Mouse (Mus musculus): Measurements from ENCODE around the gene Efcab6. TPM values are rescaled to one million over a fixed set of nuclear protein-coding genes. Genes with fewer than 3 reads are reported as not detected.

Efcab6 gene
- total and polyA plus RNA-seq, 3 experiments, result not detected

DNA sequence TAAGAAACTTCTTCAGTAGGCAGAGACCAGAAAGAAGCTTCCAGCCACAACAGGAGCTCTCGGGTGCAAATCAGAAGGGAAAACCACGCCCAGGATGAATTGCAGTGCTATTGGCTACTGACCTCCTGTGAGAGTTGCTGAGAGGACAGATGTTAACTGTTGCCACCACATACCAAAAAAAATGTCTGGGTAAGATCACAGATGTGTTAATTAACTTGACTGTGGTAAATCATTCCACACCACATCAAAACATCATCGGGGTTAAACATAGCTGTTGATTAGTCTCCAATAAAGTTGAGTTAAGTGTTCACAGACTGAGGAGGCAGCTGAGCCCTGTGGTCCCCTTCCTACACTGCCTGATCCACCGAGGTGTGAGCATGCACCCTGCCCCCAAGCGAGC, 88.1 kb downstream of the Efcab6 start:
- Histone ChIP-seq H3K27ac (ENCODE audit: insufficient read depth, low read depth) (no peak overlapping the region), H3K27me3 (replicated peaks) (peaks cover 84% of the 10 kb centered on the region), H3K4me1 (ENCODE audit: control insufficient read depth in 1 of 2, insufficient read depth in 2 of 2) (no peaks in the 10 kb centered on the region), H3K4me3 (replicated peaks in 1 of 3; ENCODE audit: low read depth in 2 of 3, low read length in 2 of 3, poor library complexity in 1 of 3) (no peak overlapping the region), H3K36me3 (replicated peaks in 1 of 2; ENCODE audit: control insufficient read depth in 1 of 2, insufficient read depth in 1 of 2, low read length in 1 of 2) (no peaks in the 10 kb centered on the region), H3K4me2 (ENCODE audit: insufficient read depth, low read depth, poor library complexity, severe bottlenecking) (0 out of 2 replicates have a peak overlapping the region, but pooled peaks have one; percentile 18), H3K9ac (ENCODE audit: insufficient read depth, low read depth) (no peak overlapping the region), H3K79me2 (replicated peaks; ENCODE audit: control insufficient read depth, extremely low read depth, insufficient read depth, poor library complexity, severe bottlenecking) (no peaks in the 10 kb centered on the region), H3K9me3 (replicated peaks; ENCODE audit: low read length) (no peaks in the 10 kb centered on the region)
- dilution Hi-C loops (cut with MboI; ENCODE audit: extremely low pct_ligation_motif_present, extremely low pct_unique_long_range_greater_than_20kb, low sequenced_read_pairs) (no loop called here), in situ Hi-C loops (cut with MboI; ENCODE audit: low pct_ligation_motif_present, low pct_unique_long_range_greater_than_20kb, low sequenced_read_pairs) (no loop called here)
- DNase-seq (ENCODE audit: extremely low read depth), result no peak
- TF ChIP-seq ZC3H11A (IDR thresholded peaks at IDR 0.05; ENCODE audit: low read depth, low read length), result no peak
- TF ChIP-seq TCF12 (IDR thresholded peaks at IDR 0.05; ENCODE audit: low read depth, low read length), result no peak
- TF ChIP-seq ZKSCAN1 (IDR thresholded peaks at IDR 0.05; ENCODE audit: borderline replicate concordance, low read depth, low read length), result no peak
- no peak for TF ChIP-seq NRF1 (IDR thresholded peaks at IDR 0.05; ENCODE audit: low read depth, low read length)
- no peak for TF ChIP-seq SIN3A (IDR thresholded peaks at IDR 0.05; ENCODE audit: low read length)
- TF ChIP-seq CHD1 (IDR thresholded peaks at IDR 0.05; ENCODE audit: low read depth, low read length), result no peak
- TF ChIP-seq JUN (IDR thresholded peaks at IDR 0.05; ENCODE audit: insufficient read depth, low read depth, low read length), result no peak
- TF ChIP-seq MEF2A (IDR thresholded peaks at IDR 0.05; ENCODE audit: borderline replicate concordance, low read depth, low read length), result no peak
- no peak for TF ChIP-seq ELF1 (IDR thresholded peaks at IDR 0.05; ENCODE audit: low read depth, low read length)
- no peak for TF ChIP-seq BHLHE40 (IDR thresholded peaks at IDR 0.05; ENCODE audit: low read depth, low read length)

- peaks cover 0 to 5% of the 10 kb centered on the region in 2 experiments; a peak in 1 of 4 replicates for H3K4me1 ChIP-seq (ENCODE audit: control insufficient read depth in 1 of 2, insufficient read depth in 2 of 2)
- no peaks in the 10 kb centered on the region for H3K9me3 ChIP-seq (replicated peaks; ENCODE audit: low read length)
- no peaks in the 10 kb centered on the region for H3K36me3 ChIP-seq (replicated peaks in 1 of 2; ENCODE audit: control insufficient read depth in 1 of 2, insufficient read depth in 1 of 2, low read length in 1 of 2)
- DNase-seq (ENCODE audit: extremely low read depth), result no peak
- no peak overlapping the region for H3K4me2 ChIP-seq (ENCODE audit: insufficient read depth, low read depth, poor library complexity, severe bottlenecking)
- no peak overlapping the region for H3K4me3 ChIP-seq (replicated peaks in 1 of 3; ENCODE audit: low read depth in 2 of 3, low read length in 2 of 3, poor library complexity in 1 of 3)
- no peaks in the 10 kb centered on the region for H3K79me2 ChIP-seq (replicated peaks; ENCODE audit: control insufficient read depth, extremely low read depth, insufficient read depth, poor library complexity, severe bottlenecking)
- H3K27ac ChIP-seq (ENCODE audit: insufficient read depth, low read depth), result no peak overlapping the region
- H3K9ac ChIP-seq (ENCODE audit: insufficient read depth, low read depth), result no peak overlapping the region
- dilution Hi-C loops (cut with MboI; ENCODE audit: extremely low pct_ligation_motif_present, extremely low pct_unique_long_range_greater_than_20kb, low sequenced_read_pairs) (no loop called here), in situ Hi-C loops (cut with MboI; ENCODE audit: low pct_ligation_motif_present, low pct_unique_long_range_greater_than_20kb, low sequenced_read_pairs) (no loop called here)
- no peak for TF ChIP-seq SIN3A (IDR thresholded peaks at IDR 0.05; ENCODE audit: low read length)
- TF ChIP-seq RAD21 (IDR thresholded peaks at IDR 0.05; ENCODE audit: low read depth, low read length), result no peak
- no peak for TF ChIP-seq CHD2 (IDR thresholded peaks at IDR 0.05; ENCODE audit: low read length)
- peaks cover 83% of the 10 kb centered on the region for H3K27me3 ChIP-seq (replicated peaks)
These were observed 93.0 kb downstream of the Efcab6 start for GRCm38 (mm10) chr15:83972206-83972605.

DNA sequence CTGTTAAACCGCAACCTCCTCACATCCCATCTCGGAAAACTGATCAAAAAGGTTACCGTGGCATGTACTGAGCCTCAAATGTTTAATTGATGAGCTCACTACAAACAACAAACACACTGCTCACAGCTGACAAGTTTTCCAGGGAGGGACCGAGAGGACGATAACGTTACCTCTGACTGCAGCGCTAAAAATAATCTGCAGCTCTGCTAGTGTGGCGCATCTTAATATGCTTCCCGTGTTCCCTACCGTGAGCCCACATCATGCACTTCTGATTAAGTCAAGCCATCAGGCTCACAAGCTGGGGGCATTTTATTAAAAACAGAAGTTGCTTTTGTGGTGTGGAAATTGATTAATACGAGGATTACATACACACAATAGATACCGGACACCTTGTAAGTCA, 97.4 kb downstream of the Efcab6 start:
- TF ChIP-seq USF2 (conservative IDR thresholded peaks at IDR 0.05; ENCODE audit: low read depth, low read length) (no peak), RAD21 (IDR thresholded peaks at IDR 0.05; ENCODE audit: low read depth, low read length) (no peak), HCFC1 (IDR thresholded peaks at IDR 0.05; ENCODE audit: low read depth, low read length) (no peak), IRF4 (IDR thresholded peaks at IDR 0.05; ENCODE audit: low read depth, low read length) (no peak), KAT2A (IDR thresholded peaks at IDR 0.05; ENCODE audit: insufficient replicate concordance, low read length) (no peak), MXI1 (IDR thresholded peaks at IDR 0.05; ENCODE audit: low read depth, low read length) (no peak), POLR2A (IDR thresholded peaks at IDR 0.05; ENCODE audit: low read depth, low read length) (no peak), RCOR1 (conservative IDR thresholded peaks at IDR 0.05; ENCODE audit: low read depth, low read length) (no peak)
- no peak overlapping the region for H3K4me3 ChIP-seq (replicated peaks in 1 of 3; ENCODE audit: low read depth in 2 of 3, low read length in 2 of 3, poor library complexity in 1 of 3)
- H3K27ac ChIP-seq (ENCODE audit: insufficient read depth, low read depth), result no peak overlapping the region
- H3K36me3 ChIP-seq (replicated peaks in 1 of 2; ENCODE audit: control insufficient read depth in 1 of 2, insufficient read depth in 1 of 2, low read length in 1 of 2), result no peaks in the 10 kb centered on the region
- H3K79me2 ChIP-seq (replicated peaks; ENCODE audit: control insufficient read depth, extremely low read depth, insufficient read depth, poor library complexity, severe bottlenecking), result no peaks in the 10 kb centered on the region
- dilution Hi-C loops (cut with MboI; ENCODE audit: extremely low pct_ligation_motif_present, extremely low pct_unique_long_range_greater_than_20kb, low sequenced_read_pairs) (no loop called here), in situ Hi-C loops (cut with MboI; ENCODE audit: low pct_ligation_motif_present, low pct_unique_long_range_greater_than_20kb, low sequenced_read_pairs) (no loop called here)
- DNase-seq (ENCODE audit: extremely low read depth), result no peak
- H3K4me2 ChIP-seq (ENCODE audit: insufficient read depth, low read depth, poor library complexity, severe bottlenecking), result no peak overlapping the region
- H3K4me1 ChIP-seq (ENCODE audit: control insufficient read depth in 1 of 2, insufficient read depth in 2 of 2), result peaks cover 0 to 6% of the 10 kb centered on the region in 2 experiments; a peak in 1 of 4 replicates
- no peak overlapping the region for H3K9ac ChIP-seq (ENCODE audit: insufficient read depth, low read depth)
- H3K27me3 ChIP-seq (replicated peaks), result peaks cover 79% of the 10 kb centered on the region
- no peaks in the 10 kb centered on the region for H3K9me3 ChIP-seq (replicated peaks; ENCODE audit: low read length)
